Mouse (Mus musculus) heart, embryonic 15.5 days (tissue): ENCODE measurements around the gene Slit3. TPM values are rescaled to one million over a fixed set of nuclear protein-coding genes. Genes with fewer than 3 reads are reported as not detected.
A peak's percentile ranks its signal among the peaks of the same experiment; 100 is the strongest.

Experiments
- ATAC-seq: fragments of 200-750 bp; cut with Nextera tagmentation; replicated peaks from 2 replicates; pipeline ENCODE4 v1.8.0; 2017; ENCODE audit warnings: low read depth, moderate TSS enrichment; ENCODE audit not compliant: insufficient number of reproducible peaks, insufficient read depth, low FRiP score
- H3K27ac ChIP-seq: fragments of 300-500 bp; sonication (generic); 2 replicates; pipeline ENCODE4 v1.5.1; 2015; ENCODE audit warnings: mild to moderate bottlenecking, inconsistent platforms
- H3K27me3 ChIP-seq: fragments of 300-500 bp; sonication (generic); 2 replicates; pipeline ENCODE4 v1.6.1; 2015; ENCODE audit warnings: inconsistent platforms
- H3K36me3 ChIP-seq: fragments of 300-500 bp; sonication (generic); 2 replicates; pipeline ENCODE4 v1.6.1; 2015; ENCODE audit warnings: mild to moderate bottlenecking, inconsistent platforms
- H3K4me1 ChIP-seq: fragments of 300-500 bp; sonication (generic); replicated peaks from 2 replicates; pipeline ENCODE4 v1.6.1; 2015; ENCODE audit warnings: inconsistent platforms
- H3K4me2 ChIP-seq: fragments of 300-500 bp; sonication (generic); 2 replicates; pipeline ENCODE4 v1.6.1; 2015; ENCODE audit warnings: inconsistent platforms, mild to moderate bottlenecking, moderate library complexity
- H3K4me3 ChIP-seq: fragments of 300-500 bp; sonication (generic); 2 replicates; pipeline ENCODE4 v1.5.1; 2015; ENCODE audit warnings: mild to moderate bottlenecking, inconsistent platforms
- H3K9ac ChIP-seq: fragments of 300-500 bp; sonication (generic); 2 replicates; pipeline ENCODE4 v1.6.1; 2015; ENCODE audit warnings: mild to moderate bottlenecking, inconsistent platforms
- H3K9me3 ChIP-seq: fragments of 300-500 bp; sonication (generic); replicated peaks from 2 replicates; pipeline ENCODE4 v1.6.1; 2016; ENCODE audit warnings: inconsistent platforms
- whole genome bisulfite sequencing: fragments of 180-500 bp; shearing (Covaris S2); methylation state at CpG from one replicate; pipeline ENCODE4 v1.1.7; 2015; ENCODE audit warnings: mixed read lengths; 5-methylcytosine and 5-hydroxymethylcytosine counted together
- polyA plus RNA-seq: library from polyadenylated mRNA; unstranded; fragments of >200 nt; fragmentation: Nextera tagmentation; extraction: Ambion mirVana; gene quantifications from 2 replicates; pipeline ENCODE4 v1.2.1, GENCODE M21; 2015

Slit3 gene
- polyA plus RNA-seq, 1 experiment from 2014 or later = 11.3 TPM

GRCm38 (mm10) chr11:35246623-35247022, 125.6 kb downstream of the Slit3 start:
- Histone ChIP-seq H3K4me2 (no peak overlapping the region), H3K4me1 (peaks cover 5% of the 10 kb centered on the region), H3K27me3 (no peaks in the 10 kb centered on the region), H3K4me3 (no peak overlapping the region), H3K9me3 (no peaks in the 10 kb centered on the region), H3K9ac (no peak overlapping the region), H3K27ac (no peak overlapping the region), H3K36me3 (no peaks in the 10 kb centered on the region)
- 67% methylated on average over 3 of the region's 3 CpGs for WGBS
- ATAC-seq = no peak

- H3K9me3 ChIP-seq = no peaks in the 10 kb centered on the region
- H3K27ac ChIP-seq = no peak overlapping the region
- H3K4me2 ChIP-seq = no peak overlapping the region
- no peak overlapping the region for H3K9ac ChIP-seq
- H3K4me1 ChIP-seq = peaks cover 13% of the 10 kb centered on the region
- ATAC-seq = no peak
- no peaks in the 10 kb centered on the region for H3K36me3 ChIP-seq
- H3K4me3 ChIP-seq = no peak overlapping the region
- 74% methylated on average over 5 of the region's 5 CpGs for WGBS
- H3K27me3 ChIP-seq = no peaks in the 10 kb centered on the region
Observed at GRCm38 (mm10) chr11:35248088-35248487, 127.1 kb downstream of the Slit3 start.

GRCm38 (mm10) chr11:35250871-35251418, 129.9 kb downstream of the Slit3 start:
- Histone ChIP-seq H3K9ac (no peak overlapping the region), H3K4me2 (no peak overlapping the region), H3K4me1 (peaks cover 13% of the 10 kb centered on the region), H3K4me3 (no peak overlapping the region), H3K36me3 (no peaks in the 10 kb centered on the region), H3K27ac (no peak overlapping the region), H3K9me3 (no peaks in the 10 kb centered on the region), H3K27me3 (no peaks in the 10 kb centered on the region)
- ATAC-seq = no peak; the same call in 1 of the 2 replicates
- WGBS = 42% methylated on average over 4 of the region's 4 CpGs

- no peaks in the 10 kb centered on the region for H3K9me3 ChIP-seq
- peaks cover 13% of the 10 kb centered on the region for H3K4me1 ChIP-seq
- H3K27me3 ChIP-seq = no peaks in the 10 kb centered on the region
- no peak overlapping the region for H3K4me3 ChIP-seq
- H3K36me3 ChIP-seq = no peaks in the 10 kb centered on the region
- WGBS = 34% methylated on average over 4 of the region's 4 CpGs
- ATAC-seq = 0 out of 2 replicates have a peak, but pooled peaks have one; percentile 23
- H3K9ac ChIP-seq = no peak overlapping the region
- no peak overlapping the region for H3K4me2 ChIP-seq
- H3K27ac ChIP-seq = 0 out of 2 replicates have a peak overlapping the region, but pooled peaks have one; percentile 28
Observed at GRCm38 (mm10) chr11:35251910-35252309, 130.9 kb downstream of the Slit3 start.

- H3K27ac ChIP-seq = peak overlapping the region; percentile 75
- H3K4me3 ChIP-seq = no peak overlapping the region
- no peak for ATAC-seq
- no peak overlapping the region for H3K4me2 ChIP-seq
- no peak overlapping the region for H3K9ac ChIP-seq
- H3K9me3 ChIP-seq = no peaks in the 10 kb centered on the region
- H3K27me3 ChIP-seq = no peaks in the 10 kb centered on the region
- no peaks in the 10 kb centered on the region for H3K36me3 ChIP-seq
- 43% methylated on average over 6 of the region's 6 CpGs for WGBS
- peaks cover 17% of the 10 kb centered on the region for H3K4me1 ChIP-seq
Observed at GRCm38 (mm10) chr11:35257351-35257750, 136.3 kb downstream of the Slit3 start.

- Histone ChIP-seq H3K36me3 (no peaks in the 10 kb centered on the region), H3K4me2 (no peak overlapping the region), H3K9me3 (0 out of 2 replicates have a peak, but pooled peaks cover 3% of the 10 kb centered on the region), H3K27ac (no peak overlapping the region), H3K4me3 (no peak overlapping the region), H3K27me3 (no peaks in the 10 kb centered on the region), H3K4me1 (peaks cover 20% of the 10 kb centered on the region), H3K9ac (no peak overlapping the region)
- no peak for ATAC-seq
- WGBS = 82% methylated on average over 10 of the region's 10 CpGs
Observed at GRCm38 (mm10) chr11:35261562-35262087, 140.6 kb downstream of the Slit3 start.

- H3K9ac ChIP-seq = no peak overlapping the region
Observed at GRCm38 (mm10) chr11:35262289-35262941, 141.4 kb downstream of the Slit3 start.

GRCm38 (mm10) chr11:35264749-35265148, 143.7 kb downstream of the Slit3 start:
- H3K9ac ChIP-seq = no peak overlapping the region
- 91% methylated on average over 3 of the region's 3 CpGs for WGBS
- ATAC-seq = no peak
- H3K27me3 ChIP-seq = no peaks in the 10 kb centered on the region
- no peak overlapping the region for H3K4me2 ChIP-seq
- H3K27ac ChIP-seq = no peak overlapping the region
- 0 out of 2 replicates have a peak, but pooled peaks cover 4% of the 10 kb centered on the region for H3K4me1 ChIP-seq
- no peak overlapping the region for H3K4me3 ChIP-seq
- H3K36me3 ChIP-seq = no peaks in the 10 kb centered on the region
- H3K9me3 ChIP-seq = 0 out of 2 replicates have a peak, but pooled peaks cover 3% of the 10 kb centered on the region

More at GRCm38 (mm10) chr11:35262289-35262941, 141.4 kb downstream of the Slit3 start:
- no peaks in the 10 kb centered on the region for H3K27me3 ChIP-seq
- no peak overlapping the region for H3K27ac ChIP-seq
- no peak overlapping the region for H3K4me3 ChIP-seq
- WGBS = 61% methylated on average over 12 of the region's 12 CpGs
- H3K9me3 ChIP-seq = 0 out of 2 replicates have a peak, but pooled peaks cover 3% of the 10 kb centered on the region
- no peaks in the 10 kb centered on the region for H3K36me3 ChIP-seq
- no peak overlapping the region for H3K4me2 ChIP-seq
- no peak for ATAC-seq
- H3K4me1 ChIP-seq = peaks cover 16% of the 10 kb centered on the region

- no peaks in the 10 kb centered on the region for H3K36me3 ChIP-seq
- H3K27ac ChIP-seq = peak overlapping the region; percentile 17; the same call in 1 of the 2 replicates
- no peak overlapping the region for H3K4me2 ChIP-seq
- no peaks in the 10 kb centered on the region for H3K9me3 ChIP-seq
- no peak overlapping the region for H3K9ac ChIP-seq
- ATAC-seq = no peak
- H3K27me3 ChIP-seq = no peaks in the 10 kb centered on the region
- no peak overlapping the region for H3K4me3 ChIP-seq
- WGBS = 66% methylated on average over 9 of the region's 9 CpGs
- H3K4me1 ChIP-seq = peaks cover 23% of the 10 kb centered on the region
Observed at GRCm38 (mm10) chr11:35270396-35270795, 149.4 kb downstream of the Slit3 start.

- Histone ChIP-seq H3K27me3 (no peaks in the 10 kb centered on the region), H3K9me3 (no peaks in the 10 kb centered on the region), H3K27ac (no peak overlapping the region), H3K9ac (no peak overlapping the region), H3K4me2 (no peak overlapping the region), H3K4me1 (peaks cover 37% of the 10 kb centered on the region), H3K36me3 (no peaks in the 10 kb centered on the region), H3K4me3 (no peak overlapping the region)
- 67% methylated on average over 10 of the region's 10 CpGs for WGBS
- no peak for ATAC-seq
Observed at GRCm38 (mm10) chr11:35273416-35273815, 152.4 kb downstream of the Slit3 start.

- H3K27me3 ChIP-seq = no peaks in the 10 kb centered on the region
- no peak overlapping the region for H3K4me3 ChIP-seq
- H3K9me3 ChIP-seq = no peaks in the 10 kb centered on the region
- H3K9ac ChIP-seq = no peak overlapping the region
- H3K27ac ChIP-seq = no peak overlapping the region
- no peaks in the 10 kb centered on the region for H3K36me3 ChIP-seq
- WGBS = 72% methylated on average over 3 of the region's 3 CpGs
- ATAC-seq = no peak
- peaks cover 43% of the 10 kb centered on the region for H3K4me1 ChIP-seq
- no peak overlapping the region for H3K4me2 ChIP-seq
Observed at GRCm38 (mm10) chr11:35274036-35274435, 153.0 kb downstream of the Slit3 start.
